Mouse (Mus musculus): Measurements from ENCODE around the gene Cd81. TPM values are rescaled to one million over a fixed set of nuclear protein-coding genes. Genes with fewer than 3 reads are reported as not detected.
A peak's percentile ranks its signal among the peaks of the same experiment; 100 is the strongest.

The Cd81 gene
- total RNA-seq (2014; fragmentation: Nextera tagmentation): 63.8 and 77.3 TPM in 2 replicates
- total RNA-seq (2017): 159 and 201 TPM in 2 replicates

DNA sequence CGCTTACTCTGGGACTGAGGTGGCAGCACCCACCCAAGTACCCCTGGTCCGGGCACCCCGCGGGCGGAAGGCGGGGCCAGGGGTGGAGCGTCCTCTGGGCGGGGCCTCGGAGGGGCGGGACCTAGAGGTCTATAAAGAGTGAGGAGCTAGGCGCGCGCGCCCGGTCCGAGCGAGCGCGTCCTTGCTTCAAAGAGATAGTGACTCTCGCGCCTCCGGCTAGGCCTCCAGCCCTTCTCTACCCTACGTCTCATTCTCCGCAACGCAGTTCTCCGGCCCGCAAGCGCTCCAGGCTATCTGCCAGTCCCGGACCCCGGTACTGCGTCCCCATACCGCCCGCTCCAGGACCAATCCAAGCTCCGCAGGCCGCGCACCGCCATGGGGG is at the start of gene Cd81:
Gene Cd81, plus strand, starts transcription at position 114 of the 382 bp plus-strand sequence.
- ATAC-seq (replicated peaks; ENCODE audit: poor library complexity, severe bottlenecking): peak; percentile 67

DNA sequence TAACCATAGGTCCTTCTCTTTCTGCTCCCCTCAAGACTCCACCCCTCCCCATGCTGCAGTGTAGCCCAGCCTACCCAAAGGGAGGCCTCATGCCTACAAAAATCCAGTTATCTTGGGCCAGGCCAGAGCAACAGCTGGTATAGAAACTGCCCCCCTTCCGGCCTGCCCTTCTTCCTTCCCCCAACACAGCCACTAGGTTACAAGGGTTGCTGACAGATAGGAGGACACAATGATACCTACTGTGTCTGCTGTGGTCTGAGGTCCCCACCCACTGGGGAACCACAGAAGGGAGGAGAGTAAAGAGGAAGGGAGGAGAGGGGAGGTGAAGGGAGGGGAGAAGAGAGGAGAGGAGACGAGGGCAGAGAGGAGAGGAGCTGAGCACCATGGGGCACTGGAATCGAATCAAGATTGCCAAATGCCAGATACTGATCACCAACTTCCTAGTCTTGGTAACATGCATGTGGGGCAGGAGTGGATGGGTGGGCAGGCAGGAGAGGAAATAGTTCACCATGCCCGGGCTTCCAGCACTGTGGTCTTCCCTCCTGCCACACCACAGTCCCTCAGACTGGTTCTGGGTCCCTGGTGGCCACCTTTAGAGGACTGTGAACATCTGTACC is 47.7 kb upstream of the Cd81 start, which contains the start of gene Tspan32:
Gene Tspan32, plus strand, starts transcription at position 320 of the 617 bp plus-strand sequence.
- peak; percentile 59 for ATAC-seq (replicated peaks; ENCODE audit: poor library complexity, severe bottlenecking)

DNA sequence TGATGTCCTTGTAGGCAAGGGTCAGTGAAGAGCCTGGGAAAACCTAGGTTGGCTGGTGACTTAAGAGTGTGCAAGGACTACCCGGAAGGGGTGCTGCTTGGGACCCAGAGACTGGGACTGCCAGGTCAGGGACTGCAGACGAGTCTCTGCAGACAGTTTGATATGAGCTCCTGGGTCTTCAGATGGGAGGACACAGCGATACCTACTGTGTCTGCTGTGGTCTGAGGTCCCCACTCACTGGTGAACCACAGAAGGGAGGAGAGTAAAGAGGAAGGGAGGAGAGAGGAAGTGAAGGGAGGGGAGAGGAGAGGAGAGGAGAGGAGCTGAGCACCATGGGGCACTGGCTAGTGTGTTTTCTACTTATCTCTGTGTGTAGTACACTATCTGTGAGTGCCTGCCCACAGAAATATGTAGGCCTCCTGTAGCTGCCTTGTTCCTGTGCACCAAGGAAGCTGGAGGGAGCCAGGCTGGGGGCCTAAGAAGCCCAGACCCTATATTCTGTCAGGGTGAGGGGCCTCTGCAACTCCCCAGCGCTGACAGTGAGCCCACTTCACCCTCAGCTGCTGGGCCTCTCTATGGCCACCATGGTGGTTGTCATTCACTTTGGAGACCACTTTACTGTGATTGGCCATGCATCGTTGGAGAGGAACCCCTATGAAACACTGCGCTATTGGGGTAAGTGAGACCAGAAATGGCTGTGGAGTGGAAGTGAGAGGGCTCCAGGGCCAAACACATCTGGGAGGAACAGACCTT is 47.0 kb upstream of the Cd81 start:
- ATAC-seq (replicated peaks; ENCODE audit: poor library complexity, severe bottlenecking): peak; percentile 24

DNA sequence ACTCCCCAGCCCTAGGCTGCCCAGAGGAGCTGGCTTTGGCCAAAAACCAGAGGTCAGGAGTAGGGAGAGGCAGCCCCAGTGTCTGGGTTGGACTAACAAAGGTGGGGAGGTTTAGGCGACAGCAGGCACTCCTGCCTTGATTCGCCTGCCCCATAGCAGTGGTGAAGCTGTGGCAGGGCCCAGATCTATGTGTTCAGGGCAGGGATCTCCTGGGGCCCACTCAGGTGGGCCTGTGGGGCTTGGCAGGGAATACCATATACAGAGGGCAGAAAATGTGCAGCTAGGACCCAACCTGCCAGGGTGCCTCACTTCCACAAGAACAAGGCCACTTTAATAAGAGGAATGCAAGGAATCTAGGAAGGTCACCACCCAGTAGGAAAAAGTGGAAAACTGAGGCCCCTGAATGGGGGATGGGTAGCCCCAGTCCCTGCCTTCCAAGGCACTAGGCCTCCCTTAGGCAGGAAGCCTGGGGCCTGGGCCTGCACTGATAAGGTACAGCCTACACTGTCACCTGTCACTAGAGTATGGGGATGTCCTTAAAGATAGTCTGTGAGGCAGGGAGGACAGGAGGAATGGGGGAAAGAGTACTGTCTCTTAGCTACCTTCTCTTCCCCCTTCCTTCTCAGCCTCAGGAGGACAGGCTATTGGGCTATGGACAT is 46.3 kb upstream of the Cd81 start:
- ATAC-seq (replicated peaks; ENCODE audit: poor library complexity, severe bottlenecking): no peak

DNA sequence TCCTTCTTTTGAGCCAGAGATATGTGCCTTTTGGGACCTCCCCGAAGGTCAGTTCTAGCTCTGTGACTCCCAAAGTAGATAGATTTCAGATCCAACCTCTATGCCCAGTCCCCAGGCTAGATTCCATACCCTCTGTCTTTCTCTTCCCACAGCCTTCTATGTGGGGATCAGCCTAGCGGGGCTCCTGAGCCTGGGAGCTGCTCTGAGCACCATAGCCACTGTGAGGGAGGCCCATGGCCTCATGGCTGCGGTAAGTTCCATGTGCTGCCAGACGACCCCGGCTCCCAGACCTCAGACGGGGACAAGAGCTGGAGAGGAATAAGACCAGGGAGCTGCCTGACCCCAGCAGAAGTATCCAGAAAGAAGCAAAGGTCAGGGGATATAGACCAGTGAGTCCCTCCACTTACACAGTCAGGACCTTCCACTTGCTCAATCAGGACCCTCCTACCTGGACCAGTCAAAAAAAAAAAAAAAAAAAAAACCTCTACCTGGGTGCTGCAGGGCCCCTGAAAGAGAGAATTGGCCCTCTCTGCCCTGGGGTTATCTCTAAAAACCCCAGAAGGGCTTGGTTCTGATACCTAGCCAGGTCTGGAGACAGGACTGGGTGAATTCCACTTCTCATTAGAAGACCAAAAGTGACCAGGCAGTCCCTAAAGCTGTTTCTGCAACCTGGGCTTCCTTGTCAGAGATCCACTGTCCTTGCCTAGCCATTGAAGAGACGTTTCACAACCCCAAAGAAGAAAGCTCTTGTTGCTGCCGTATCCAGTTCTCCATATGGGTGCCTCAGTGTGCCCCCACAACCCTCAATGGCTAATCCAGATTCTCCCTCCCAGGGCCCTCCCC is 45.6 kb upstream of the Cd81 start:
- ATAC-seq (replicated peaks; ENCODE audit: poor library complexity, severe bottlenecking): peak; percentile 3; the same call in 1 of the 2 replicates

DNA sequence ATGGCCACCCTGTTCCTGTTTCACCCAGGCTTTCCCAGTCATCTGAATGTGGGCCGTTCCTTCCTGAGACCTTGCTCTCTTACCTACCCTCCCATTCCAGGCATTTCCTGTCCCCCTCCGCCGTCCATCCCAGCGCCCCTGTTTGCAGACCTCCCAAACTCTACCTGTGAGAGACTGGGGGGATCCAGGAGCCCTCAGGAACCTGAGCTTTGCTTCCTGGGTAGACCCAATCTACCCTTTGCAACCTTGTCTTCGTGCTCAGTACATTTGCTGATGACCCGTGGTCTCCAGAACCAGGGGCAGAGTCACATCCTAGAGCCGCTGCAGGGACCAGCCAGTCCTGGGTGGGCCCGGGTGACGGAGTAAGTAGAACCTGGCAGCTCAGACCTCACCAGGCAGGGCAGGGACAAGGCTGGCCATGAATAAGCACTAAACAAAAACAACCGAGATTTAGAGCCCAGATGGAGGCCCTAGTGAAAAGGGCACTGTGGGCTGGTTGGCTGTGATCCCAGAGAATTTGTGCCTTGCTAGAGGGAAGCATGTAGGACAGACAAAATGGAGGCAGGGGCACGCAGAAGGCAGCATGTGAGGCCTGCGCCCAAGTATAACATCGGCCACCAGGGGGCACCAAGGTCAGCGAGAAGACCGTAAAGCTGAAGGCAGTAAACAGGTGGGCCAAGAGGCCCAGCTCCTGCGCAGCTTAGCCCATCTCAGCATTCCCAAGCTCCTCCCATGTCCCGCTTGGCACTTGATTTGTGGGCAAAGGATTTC is 44.8 kb upstream of the Cd81 start:
- ATAC-seq (replicated peaks; ENCODE audit: poor library complexity, severe bottlenecking): peak; percentile 24

DNA sequence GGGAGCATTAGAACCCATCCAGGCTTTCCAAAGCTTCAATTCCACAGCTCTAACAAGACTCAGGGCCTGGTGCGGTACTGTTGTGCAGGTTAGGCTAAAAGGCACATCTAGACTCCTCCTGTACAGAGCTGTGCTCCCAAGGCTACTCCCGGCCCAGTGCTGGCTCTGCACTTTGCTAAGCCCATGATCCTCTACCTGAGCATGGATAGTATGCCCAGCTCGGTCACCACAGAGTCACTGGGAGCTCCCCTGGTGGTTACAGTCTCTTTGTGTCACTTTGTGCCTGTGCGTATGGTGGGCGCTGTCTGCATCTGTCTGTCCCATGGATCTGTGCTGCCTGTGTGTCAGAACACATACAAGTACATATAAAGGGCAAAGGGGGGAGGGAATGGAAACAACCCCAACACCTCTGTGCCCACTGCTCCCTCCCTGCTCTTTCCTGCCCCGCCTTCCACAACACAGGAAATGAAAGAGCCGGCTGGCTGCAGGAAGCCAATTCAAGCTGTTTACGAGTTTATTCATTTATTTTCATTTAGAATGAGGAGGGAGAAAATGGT is 44.1 kb upstream of the Cd81 start:
- ATAC-seq (replicated peaks; ENCODE audit: poor library complexity, severe bottlenecking): peak; percentile 5; the same call in 1 of the 2 replicates

DNA sequence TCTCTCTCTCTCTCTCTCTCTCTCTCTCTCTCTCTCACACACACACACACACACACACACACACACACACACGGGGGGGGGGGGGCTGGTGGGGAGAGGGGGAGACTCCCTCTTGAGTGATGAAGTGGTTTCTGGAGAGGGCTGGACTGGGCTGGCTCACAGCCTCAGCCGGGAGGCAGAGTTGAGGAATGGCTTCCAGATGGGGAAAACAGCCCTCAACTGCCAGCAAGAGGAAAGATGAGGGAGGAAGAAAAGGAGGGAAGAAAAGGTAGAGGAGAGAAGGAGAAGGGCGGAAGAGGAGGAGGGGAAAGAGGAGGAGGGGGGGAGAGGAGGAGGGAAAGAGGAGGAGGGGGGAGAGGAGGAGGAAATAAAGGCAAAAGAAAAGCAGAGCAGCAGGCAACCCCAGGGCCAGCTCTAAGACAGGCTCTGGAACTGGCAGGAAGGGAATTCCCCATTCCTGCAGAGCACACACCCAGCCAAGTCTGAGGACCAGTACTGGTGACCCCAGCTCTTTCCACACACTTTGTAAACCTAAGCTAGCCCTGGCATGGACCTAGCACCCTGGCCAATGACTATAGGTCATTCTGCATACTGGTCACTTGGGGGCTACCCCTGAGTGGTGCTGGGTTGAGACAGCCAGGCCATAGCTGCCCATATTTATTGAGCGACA is 43.4 kb upstream of the Cd81 start:
- ATAC-seq (replicated peaks; ENCODE audit: poor library complexity, severe bottlenecking): no peak

DNA sequence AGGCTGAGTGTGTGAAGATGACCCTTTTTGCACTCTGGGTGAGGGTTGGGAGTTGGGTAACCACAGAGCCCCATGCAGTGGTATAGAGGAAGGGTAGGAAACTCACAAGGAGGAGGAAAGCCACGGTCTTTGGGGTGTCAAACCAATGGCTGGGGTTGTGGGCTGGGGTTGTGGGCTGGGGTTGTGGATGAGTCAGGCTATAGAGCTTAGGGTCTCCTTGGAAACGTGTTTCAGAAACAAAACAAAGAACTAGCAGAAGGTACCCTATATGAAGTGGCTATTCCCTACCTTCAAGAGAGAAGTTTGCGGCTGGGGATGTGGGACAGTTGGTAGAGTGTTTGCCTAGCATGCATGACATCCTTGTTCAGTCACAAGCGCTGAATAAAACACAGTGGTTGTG is 42.5 kb upstream of the Cd81 start:
- ATAC-seq (replicated peaks; ENCODE audit: poor library complexity, severe bottlenecking): peak; percentile 50

DNA sequence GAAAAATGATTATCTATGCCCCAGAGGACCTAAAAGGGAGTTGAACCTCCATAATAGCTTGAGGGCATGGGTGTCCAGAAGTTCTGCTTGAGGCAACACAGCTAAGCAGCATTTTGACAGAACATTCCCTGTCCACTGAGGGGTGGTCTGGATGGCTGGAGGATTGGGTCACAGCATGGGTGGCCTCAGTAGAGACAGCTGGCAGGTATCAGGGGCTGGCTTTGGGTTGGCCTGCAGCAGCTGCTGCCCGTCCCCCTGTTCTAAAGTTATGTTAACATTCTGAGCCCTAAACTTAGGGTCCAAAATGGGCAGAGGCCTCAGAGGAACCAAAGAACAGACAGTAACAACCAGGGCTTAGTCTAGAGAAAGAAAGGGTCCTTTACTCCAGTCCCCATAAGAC is 41.3 kb upstream of the Cd81 start:
- ATAC-seq (replicated peaks; ENCODE audit: poor library complexity, severe bottlenecking): no peak

DNA sequence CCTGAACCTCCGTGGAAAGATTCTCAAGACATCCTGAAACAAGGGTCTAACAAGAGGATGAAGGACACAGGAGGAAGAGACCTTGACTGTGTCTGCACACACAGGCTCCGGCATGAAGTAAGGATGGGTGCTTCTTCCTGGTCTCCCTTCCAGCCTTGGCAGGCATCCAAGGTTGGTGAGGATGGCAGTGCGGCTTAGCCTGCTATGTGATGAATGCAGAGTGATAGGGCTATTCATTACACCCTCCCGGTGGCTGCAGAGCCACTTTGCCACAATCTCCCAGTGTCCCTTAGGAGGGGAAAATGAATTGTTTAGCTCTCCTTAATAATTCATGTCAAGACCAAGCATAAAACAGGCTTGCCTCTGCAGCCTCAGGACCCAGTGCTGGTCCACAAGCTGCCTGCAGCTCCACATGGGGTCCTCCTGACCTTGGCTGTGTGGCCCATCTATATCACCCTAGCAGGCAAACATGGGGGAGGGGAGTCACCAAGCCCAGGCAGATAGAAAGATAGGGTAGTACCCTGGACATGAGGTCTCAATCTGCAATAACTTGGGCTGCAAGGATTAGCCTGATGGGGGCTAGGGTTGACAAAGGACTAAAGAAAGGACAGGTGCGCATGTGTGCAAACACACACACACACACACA is 40.2 kb upstream of the Cd81 start:
- ATAC-seq (replicated peaks; ENCODE audit: poor library complexity, severe bottlenecking): no peak

DNA sequence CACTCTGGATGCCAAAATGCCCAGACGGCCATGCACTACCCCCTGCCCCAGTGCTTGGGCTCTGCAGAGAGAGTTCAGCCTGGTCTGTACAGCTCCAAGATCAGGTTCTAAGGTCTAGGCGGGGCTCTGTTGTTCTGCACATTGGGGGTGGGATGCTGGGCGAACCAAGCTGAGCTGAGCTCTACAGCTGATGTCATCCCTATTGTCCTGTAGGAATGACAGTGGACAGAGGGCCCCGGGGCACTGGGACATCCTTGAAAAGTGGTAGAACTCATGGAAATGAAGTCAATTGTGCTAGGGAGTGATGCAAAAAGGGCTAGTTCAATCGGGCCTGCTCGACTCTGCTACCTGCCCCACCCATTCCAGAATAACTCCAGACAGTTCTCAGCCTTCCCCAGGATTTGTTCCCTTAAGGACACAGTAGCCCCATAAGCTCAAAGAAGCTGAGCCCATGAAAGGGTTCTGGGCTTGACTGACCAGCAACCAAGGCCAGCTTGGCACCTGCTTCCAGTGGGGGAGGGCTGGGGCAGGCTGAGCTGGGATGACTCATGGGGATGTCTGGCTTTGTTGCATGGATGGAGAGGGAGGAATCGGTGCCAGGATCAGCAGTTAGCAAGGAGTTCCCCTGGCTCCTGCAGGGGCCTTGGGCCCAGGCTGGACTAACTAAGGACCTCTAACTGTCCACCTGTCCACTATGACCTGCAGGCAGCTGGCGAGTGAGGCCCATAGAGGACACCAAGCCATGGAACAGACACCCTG is 38.9 kb upstream of the Cd81 start:
- no peak for ATAC-seq (replicated peaks; ENCODE audit: poor library complexity, severe bottlenecking)

DNA sequence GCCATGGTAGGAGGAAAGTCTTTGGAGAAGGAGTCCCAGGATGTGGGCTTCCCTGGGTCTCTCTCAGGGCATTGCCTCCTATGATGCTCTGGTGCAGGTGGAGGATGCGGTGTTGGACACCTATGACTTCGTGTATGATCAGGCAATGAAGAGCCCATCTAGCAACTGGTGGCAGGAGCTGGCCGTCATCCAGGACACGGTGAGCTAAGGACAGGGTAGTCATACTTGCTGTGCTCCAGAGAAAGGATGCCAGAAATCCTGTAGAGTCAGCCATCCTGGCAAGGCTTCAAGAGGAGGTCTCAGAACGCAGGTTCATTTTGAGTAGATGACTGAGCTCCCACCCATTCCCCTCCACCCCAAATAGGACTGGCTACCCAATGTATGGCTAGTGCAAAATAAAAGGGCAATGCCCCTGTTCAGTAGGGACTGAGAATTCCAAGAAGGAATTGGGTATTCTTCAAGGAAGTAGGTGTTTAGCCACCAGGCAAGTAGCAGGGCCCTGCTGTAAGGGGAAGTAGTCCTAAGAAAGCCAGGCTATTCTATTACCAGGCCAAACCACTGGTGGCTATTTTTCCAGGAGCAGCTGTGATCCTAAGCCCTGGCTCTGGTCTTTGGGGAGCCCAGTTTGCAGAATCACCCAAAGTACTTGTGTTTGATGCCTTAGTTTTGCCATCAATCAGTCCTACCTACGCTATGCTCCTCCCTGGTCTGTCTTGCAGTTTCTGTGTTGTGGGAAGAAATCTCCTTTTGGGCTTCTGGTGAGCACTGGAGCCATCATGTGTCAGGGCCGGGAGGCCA is 37.5 kb upstream of the Cd81 start:
- no peak for ATAC-seq (replicated peaks; ENCODE audit: poor library complexity, severe bottlenecking)

DNA sequence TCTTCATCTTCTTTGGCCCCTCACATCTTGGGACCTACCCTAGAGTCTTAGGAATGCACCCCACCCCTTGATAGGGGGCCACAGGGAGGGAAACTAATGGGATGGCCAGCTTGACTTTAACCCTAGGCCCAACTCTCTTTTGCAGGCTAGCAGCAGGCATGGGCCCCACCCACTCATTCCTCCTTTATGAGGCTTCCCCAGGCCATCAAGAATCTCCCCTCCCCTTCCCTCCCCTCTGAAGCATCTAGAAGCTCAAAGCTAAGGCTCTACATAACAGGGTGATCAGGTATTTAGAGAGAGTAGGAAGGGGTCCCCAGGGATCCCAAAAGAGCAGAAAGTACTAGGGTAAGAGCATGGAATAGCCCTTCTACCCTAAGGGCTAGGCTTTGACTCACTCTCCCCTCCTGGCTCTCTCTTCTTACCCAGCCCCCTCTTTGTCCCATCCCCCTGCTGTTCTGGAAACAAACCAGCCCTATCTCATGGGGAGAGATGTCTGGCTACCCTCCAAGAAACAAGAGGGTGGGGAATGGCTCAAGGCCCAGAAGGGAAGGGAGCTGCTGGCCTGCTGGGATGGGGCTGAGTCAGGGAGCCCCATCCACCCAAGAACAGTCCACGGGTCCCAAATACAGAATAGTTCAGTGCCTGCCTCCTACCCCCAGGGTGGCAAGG is 36.6 kb upstream of the Cd81 start:
- ATAC-seq (replicated peaks; ENCODE audit: poor library complexity, severe bottlenecking): no peak

DNA sequence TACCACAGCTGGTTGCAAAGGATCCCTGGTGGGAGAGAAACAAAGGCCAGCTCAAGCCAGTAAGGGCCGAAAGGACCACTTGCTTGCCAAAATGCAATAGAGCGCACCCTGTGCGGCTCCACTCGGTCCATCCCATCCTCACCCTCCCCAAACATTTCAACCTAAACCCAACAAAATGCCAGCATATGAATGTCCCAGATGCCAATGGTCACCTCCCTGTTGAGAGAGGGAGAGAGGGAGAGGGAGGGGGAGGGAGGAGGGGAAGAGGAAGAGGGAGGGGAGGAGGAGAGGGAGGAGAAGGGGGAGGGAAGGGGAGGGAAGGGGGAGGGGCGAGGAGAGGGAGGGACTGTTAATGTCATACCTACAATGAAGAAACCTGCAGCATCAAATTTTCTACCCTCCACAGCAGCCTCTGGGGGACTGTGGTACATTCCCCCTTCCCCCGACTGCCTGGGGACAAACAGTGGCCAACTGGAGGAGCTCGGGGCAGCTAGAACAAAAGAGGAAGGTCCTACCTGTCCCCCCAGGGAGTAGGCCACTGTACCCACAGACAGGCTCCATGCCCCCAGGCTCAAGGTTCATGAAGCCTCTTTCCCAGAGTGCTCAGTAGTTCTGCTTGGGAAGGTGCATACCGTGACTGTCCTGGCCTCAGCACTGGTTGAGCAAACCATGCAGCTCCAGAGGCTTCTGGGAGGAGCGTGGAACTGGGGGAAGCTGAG is 36.0 kb upstream of the Cd81 start:
- peak; percentile 10; the same call in 1 of the 2 replicates for ATAC-seq (replicated peaks; ENCODE audit: poor library complexity, severe bottlenecking)

DNA sequence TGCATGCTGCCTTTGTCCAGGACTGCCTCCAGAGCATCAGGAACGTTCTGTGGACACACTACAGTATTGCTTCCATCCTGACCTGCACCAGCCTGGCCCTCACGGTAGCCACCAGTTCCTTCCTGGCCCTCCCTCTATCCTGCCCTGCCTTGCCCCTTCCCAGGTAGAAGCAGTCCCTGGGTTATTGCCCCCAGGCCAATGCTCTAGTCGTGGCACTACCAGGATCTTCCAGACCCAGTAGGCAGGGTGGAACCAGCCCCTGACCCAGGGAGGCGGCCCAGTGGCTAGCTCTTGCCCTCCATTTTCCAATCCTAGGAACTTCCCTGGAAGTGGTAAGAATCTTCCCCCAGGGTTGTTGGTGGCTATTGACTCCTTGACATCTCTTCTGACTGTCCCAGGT is 35.4 kb upstream of the Cd81 start:
- no peak for ATAC-seq (replicated peaks; ENCODE audit: poor library complexity, severe bottlenecking)
